Mouse (Mus musculus) subcutaneous adipose tissue, adult 2 months (tissue): ENCODE results near the gene Nipal1. TPM values are rescaled to one million over a fixed set of nuclear protein-coding genes. Genes with fewer than 3 reads are reported as not detected.

ENCODE experiments used
- polyA plus RNA-seq: library from polyadenylated mRNA; depleted of rRNA; stranded (reverse); fragments of >200 nt; gene quantifications from 2 replicates; pipeline ENCODE4 v1.2.3, GENCODE M21; 2012; ENCODE audit warnings: low replicate concordance; rRNA removed

Gene Nipal1
- polyA plus RNA-seq = 0.11 and 0.54 TPM in 2 replicates

GRCm38 (mm10) chr5:72647418-72647907, at the start of gene Nipal1:
Nipal1 (plus strand) TSS chr5:72647795.

GRCm38 (mm10) chr5:72644175-72644574, 3.4 kb upstream of the Nipal1 start, which contains the start of gene Cnga1:
Cnga1 (minus strand) TSS chr5:72644275.

Other genes with a start within 250 kb of the Nipal1 start
- gene Corin, start 143.3 kb upstream of the Nipal1 start, polyA plus RNA-seq = 0.04 TPM in 1 of 2 replicates, not detected in the other
- 4.3 and 11.8 TPM in 2 replicates for gene Nfxl1, start 88.1 kb upstream of the Nipal1 start, polyA plus RNA-seq
- 0.10 TPM in 1 of 2 replicates, not detected in the other for gene Zar1, start 66.5 kb upstream of the Nipal1 start, polyA plus RNA-seq
- 0.23 TPM in 1 of 2 replicates, not detected in the other for gene Gm5868, start 60.2 kb upstream of the Nipal1 start, polyA plus RNA-seq
- gene Cnga1, start 3.5 kb upstream of the Nipal1 start, polyA plus RNA-seq = not detected in 2 replicates
- 0.26 and 0.60 TPM in 2 replicates for gene Txk, start 105.0 kb downstream of the Nipal1 start, polyA plus RNA-seq
- gene Tec, start 220.7 kb downstream of the Nipal1 start, polyA plus RNA-seq = 1.9 and 6.1 TPM in 2 replicates